Mouse (Mus musculus): ENCODE results near the gene Gm20388. TPM values are rescaled to one million over a fixed set of nuclear protein-coding genes. Genes with fewer than 3 reads are reported as not detected.

Gene Gm20388
- polyA plus RNA-seq, 2 experiments: 8.5 TPM; not detected in 1

- ATAC-seq (ENCODE audit: insufficient read depth) (no peak), DNase-seq (ENCODE audit: low read depth in 3 of 3, low spot score in 3 of 3) (peak in 2 of 3 experiments; percentile 37 to 47)
- 50% methylated on average over 17 of the region's 17 CpGs for WGBS (ENCODE audit: insufficient replicate concordance)
- Histone ChIP-seq H3K4me2 (ENCODE audit: low read depth) (no peak overlapping the region), H3K4me3 (ENCODE audit: insufficient read depth in 1 of 2, low read depth in 2 of 2, low read length in 2 of 2) (no peak overlapping the region), H3K36me3 (replicated peaks; ENCODE audit: control insufficient read depth, insufficient read depth, low read depth) (no peaks in the 10 kb centered on the region; the same call in 1 of the 2 replicates), H3K9me3 (ENCODE audit: control insufficient read depth, low read length) (no peaks in the 10 kb centered on the region), H3K27me3 (ENCODE audit: control insufficient read depth, insufficient read depth, low read length) (no peaks in the 10 kb centered on the region), H3K9ac (replicated peaks) (no peak overlapping the region), H3K27ac (no peak overlapping the region), H3K4me1 (replicated peaks; ENCODE audit: control insufficient read depth in 2 of 2, insufficient read depth in 2 of 2, low read length in 1 of 2) (peaks cover 3 to 6% of the 10 kb centered on the region in 2 experiments; a peak in 2 of 4 replicates)
- TF ChIP-seq CTCF (IDR thresholded peaks at IDR 0.05; ENCODE audit: low read depth) (peak; percentile 98), EP300 (IDR thresholded peaks at IDR 0.05; ENCODE audit: low read depth) (no peak)
These were observed 1193.6 kb downstream of the Gm20388 start for GRCm38 (mm10) chr8:121104049-121104818.

- H3K9me3 ChIP-seq (ENCODE audit: control insufficient read depth, low read length): no peaks in the 10 kb centered on the region
- peak; percentile 85 to 89 (median 87) for DNase-seq (ENCODE audit: low read depth in 3 of 3, low spot score in 3 of 3)
- H3K27me3 ChIP-seq (ENCODE audit: control insufficient read depth, insufficient read depth, low read length): no peaks in the 10 kb centered on the region
- peak within 1 kb of the TSS; percentile 4; the same call in 1 of the 2 replicates for H3K27ac ChIP-seq
- H3K36me3 ChIP-seq (replicated peaks; ENCODE audit: control insufficient read depth, insufficient read depth, low read depth): no peaks in the 10 kb centered on the region
- WGBS (ENCODE audit: insufficient replicate concordance): 1% methylated on average over 75 of the region's 75 CpGs
- TF ChIP-seq CTCF (IDR thresholded peaks at IDR 0.05; ENCODE audit: low read depth) (peak; percentile 37; the same call in 1 of the 2 replicates), EP300 (IDR thresholded peaks at IDR 0.05; ENCODE audit: low read depth) (no peak)
- H3K4me3 ChIP-seq (ENCODE audit: insufficient read depth in 1 of 2, low read depth in 2 of 2, low read length in 2 of 2): peak within 1 kb of the TSS; percentile 77 to 89
- peaks cover 3 to 6% of the 10 kb centered on the region in 2 experiments; a peak in 2 of 4 replicates for H3K4me1 ChIP-seq (replicated peaks; ENCODE audit: control insufficient read depth in 2 of 2, insufficient read depth in 2 of 2, low read length in 1 of 2)
- H3K4me2 ChIP-seq (ENCODE audit: low read depth): peak within 1 kb of the TSS; percentile 84
- peak; percentile 90 for ATAC-seq (ENCODE audit: insufficient read depth)
- H3K9ac ChIP-seq (replicated peaks): peak within 1 kb of the TSS; percentile 78
These were observed 1197.3 kb downstream of the Gm20388 start, which contains the start of gene Mthfsd for GRCm38 (mm10) chr8:121107668-121108656. TSS of gene Mthfsd (minus strand) at chr8:121108392.

GRCm38 (mm10) chr8:121108657-121109056 lies 1198.0 kb downstream of the Gm20388 start:
- Histone ChIP-seq H3K4me3 (ENCODE audit: insufficient read depth in 1 of 2, low read depth in 2 of 2, low read length in 2 of 2) (peak overlapping the region; percentile 77 to 89), H3K9me3 (ENCODE audit: control insufficient read depth, low read length) (no peaks in the 10 kb centered on the region), H3K9ac (replicated peaks) (peak overlapping the region; percentile 78), H3K36me3 (replicated peaks; ENCODE audit: control insufficient read depth, insufficient read depth, low read depth) (no peaks in the 10 kb centered on the region), H3K4me2 (ENCODE audit: low read depth) (peak overlapping the region; percentile 84), H3K27ac (no peak overlapping the region), H3K27me3 (ENCODE audit: control insufficient read depth, insufficient read depth, low read length) (peaks cover 3% of the 10 kb centered on the region), H3K4me1 (replicated peaks; ENCODE audit: control insufficient read depth in 2 of 2, insufficient read depth in 2 of 2, low read length in 1 of 2) (peaks cover 3 to 6% of the 10 kb centered on the region in 2 experiments; a peak in 2 of 4 replicates)
- ATAC-seq (ENCODE audit: insufficient read depth): no peak
- WGBS (ENCODE audit: insufficient replicate concordance): 7% methylated on average over 5 of the region's 5 CpGs
- TF ChIP-seq EP300 (IDR thresholded peaks at IDR 0.05; ENCODE audit: low read depth) (no peak), CTCF (IDR thresholded peaks at IDR 0.05; ENCODE audit: low read depth) (no peak)
- DNase-seq (ENCODE audit: low read depth in 3 of 3, low spot score in 3 of 3): no peak

GRCm38 (mm10) chr8:121111145-121111907 lies 1200.7 kb downstream of the Gm20388 start:
- Histone ChIP-seq H3K4me2 (ENCODE audit: low read depth) (no peak overlapping the region), H3K4me1 (replicated peaks; ENCODE audit: control insufficient read depth in 2 of 2, insufficient read depth in 2 of 2, low read length in 1 of 2) (peaks cover 3 to 6% of the 10 kb centered on the region in 2 experiments; a peak in 2 of 4 replicates), H3K36me3 (replicated peaks; ENCODE audit: control insufficient read depth, insufficient read depth, low read depth) (no peaks in the 10 kb centered on the region), H3K4me3 (ENCODE audit: insufficient read depth in 1 of 2, low read depth in 2 of 2, low read length in 2 of 2) (no peak overlapping the region), H3K9me3 (ENCODE audit: control insufficient read depth, low read length) (no peaks in the 10 kb centered on the region), H3K27me3 (ENCODE audit: control insufficient read depth, insufficient read depth, low read length) (peaks cover 30% of the 10 kb centered on the region), H3K27ac (no peak overlapping the region), H3K9ac (replicated peaks) (no peak overlapping the region)
- DNase-seq (ENCODE audit: low read depth in 3 of 3, low spot score in 3 of 3): no peak
- no peak for ATAC-seq (ENCODE audit: insufficient read depth)
- 25% methylated on average over 7 of the region's 7 CpGs for WGBS (ENCODE audit: insufficient replicate concordance)
- TF ChIP-seq EP300 (IDR thresholded peaks at IDR 0.05; ENCODE audit: low read depth) (no peak), CTCF (IDR thresholded peaks at IDR 0.05; ENCODE audit: low read depth) (no peak)

Measured in liver, embryonic 14.5 days (tissue).